Mouse (Mus musculus) heart, embryonic 13.5 days (tissue): ENCODE measurements around the gene Olfr13. TPM values are rescaled to one million over a fixed set of nuclear protein-coding genes. Genes with fewer than 3 reads are reported as not detected.
"Not testable (repeated sequence)": the region's sequence is repeated elsewhere in the genome, so short reads cannot be mapped to it uniquely, and the experiment has no call there.

ENCODE experiments used
- ATAC-seq: fragments of 200-750 bp; cut with Nextera tagmentation; 2 replicates; pipeline ENCODE4 v1.8.0; 2017; ENCODE audit warnings: moderate TSS enrichment; ENCODE audit not compliant: insufficient number of reproducible peaks, low FRiP score, low TSS enrichment; ENCODE audit errors: extremely low read depth
- H3K27ac ChIP-seq: fragments of 300-500 bp; sonication (generic); replicated peaks from 2 replicates; pipeline ENCODE4 v1.5.1; 2015; ENCODE audit warnings: moderate library complexity, mild to moderate bottlenecking, inconsistent platforms
- H3K27me3 ChIP-seq: fragments of 300-500 bp; sonication (generic); replicated peaks from 2 replicates; pipeline ENCODE4 v1.6.1; 2015; ENCODE audit warnings: mild to moderate bottlenecking, inconsistent platforms
- H3K36me3 ChIP-seq: fragments of 300-500 bp; sonication (generic); 2 replicates; pipeline ENCODE4 v1.6.1; 2015; ENCODE audit warnings: mild to moderate bottlenecking, inconsistent platforms
- H3K4me1 ChIP-seq: fragments of 300-500 bp; sonication (generic); 2 replicates; pipeline ENCODE4 v1.6.1; 2015; ENCODE audit warnings: inconsistent platforms
- H3K4me2 ChIP-seq: fragments of 300-500 bp; sonication (generic); 2 replicates; pipeline ENCODE4 v1.6.1; 2015; ENCODE audit warnings: inconsistent platforms, mild to moderate bottlenecking, moderate library complexity
- H3K4me3 ChIP-seq: fragments of 300-500 bp; sonication (generic); 2 replicates; pipeline ENCODE4 v1.5.1; 2015; ENCODE audit warnings: moderate library complexity, mild to moderate bottlenecking, inconsistent platforms
- H3K9ac ChIP-seq: fragments of 300-500 bp; sonication (generic); 2 replicates; pipeline ENCODE4 v1.6.1; 2015; ENCODE audit warnings: inconsistent platforms, mild to moderate bottlenecking, moderate library complexity
- H3K9me3 ChIP-seq: fragments of 300-500 bp; sonication (generic); 2 replicates; pipeline ENCODE4 v1.6.1; 2016; ENCODE audit warnings: inconsistent platforms
- polyA plus RNA-seq: library from polyadenylated mRNA; unstranded; fragments of >200 nt; fragmentation: Nextera tagmentation; extraction: Ambion mirVana; gene quantifications from 2 replicates; pipeline ENCODE4 v1.2.1, GENCODE M21; 2015

The Olfr13 gene
- polyA plus RNA-seq, 1 experiment from 2014 or later = not detected

GRCm38 (mm10) chr6:43212873-43213272 is 40.9 kb downstream of the Olfr13 start, which contains the start of gene Olfr434:
Gene Olfr434, plus strand, starts transcription at chr6:43213021.
- ATAC-seq, H3K4me3 ChIP-seq, H3K4me2 ChIP-seq, H3K4me1 ChIP-seq, H3K36me3 ChIP-seq, H3K9ac ChIP-seq, H3K27me3 ChIP-seq, H3K27ac ChIP-seq, H3K9me3 ChIP-seq: not testable (repeated sequence)

Other genes starting within 250 kb of the Olfr13 start
- not detected in 2 replicates for gene Olfr444, start 223.1 kb upstream of the Olfr13 start, polyA plus RNA-seq
- not detected in 2 replicates for gene Olfr441, start 65.8 kb upstream of the Olfr13 start, polyA plus RNA-seq
- gene Olfr237-ps1, start 25.6 kb upstream of the Olfr13 start, polyA plus RNA-seq = not detected in 2 replicates
- gene Olfr437, start 8.9 kb upstream of the Olfr13 start, polyA plus RNA-seq = not detected in 2 replicates
- gene Olfr435, start 25.0 kb downstream of the Olfr13 start, polyA plus RNA-seq = not detected in 2 replicates
- not detected in 2 replicates for gene Olfr434, start 40.9 kb downstream of the Olfr13 start, polyA plus RNA-seq
- not detected in 2 replicates for gene Olfr47, start 59.4 kb downstream of the Olfr13 start, polyA plus RNA-seq
- gene Arhgef5, start 93.4 kb downstream of the Olfr13 start, polyA plus RNA-seq = 6.4 and 6.7 TPM in 2 replicates
- gene Nobox, start 137.4 kb downstream of the Olfr13 start, polyA plus RNA-seq = not detected in 2 replicates